Mouse (Mus musculus) C2C12 (cell line): Measurements from ENCODE around the gene Proca1.

ENCODE experiments used
- CTCF ChIP-seq: IDR thresholded peaks from one replicate; pipeline ENCODE4 v1.5.1; 2011; ENCODE audit not compliant: control insufficient read depth, insufficient read depth, insufficient read length
- FOSL1 ChIP-seq: IDR thresholded peaks from one replicate; pipeline ENCODE4 v1.8.0; 2011; ENCODE audit warnings: mild to moderate bottlenecking, low read length; ENCODE audit not compliant: poor library complexity, insufficient read depth, severe bottlenecking

DNA sequence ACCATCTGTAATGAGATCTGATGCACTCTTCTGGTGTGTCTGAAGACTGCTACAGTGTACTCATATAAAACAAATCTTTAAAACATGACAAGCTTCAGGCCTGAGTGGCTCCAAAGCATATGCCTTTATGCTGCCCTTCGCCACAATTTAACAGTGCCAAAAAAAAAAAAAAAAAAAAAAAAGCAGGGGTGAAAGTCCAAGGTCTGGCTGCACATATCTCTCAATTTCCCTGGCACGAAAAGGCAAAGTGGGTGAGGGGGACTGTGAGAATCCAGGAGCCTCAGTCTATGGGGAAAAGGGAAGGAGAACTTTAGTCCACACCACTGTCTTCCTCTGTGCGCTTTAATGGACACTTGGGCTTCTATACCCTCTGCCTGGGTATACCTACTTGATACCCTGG lies 9.2 kb downstream of the Proca1 start:
- no peak for TF ChIP-seq FOSL1
- TF ChIP-seq CTCF: no peak
